Mouse (Mus musculus) CD4-positive, CD25-positive, alpha-beta regulatory T cell, adult 9 weeks (primary cell): ENCODE data around the gene Sec14l5. TPM values are rescaled to one million over a fixed set of nuclear protein-coding genes. Genes with fewer than 3 reads are reported as not detected.

Source experiments
- polyA plus RNA-seq: library from polyadenylated mRNA; unstranded; fragments of 100-300 nt; shearing (Covaris generic); gene quantifications from one replicate; pipeline ENCODE4 v1.2.1, GENCODE M21; 2017

Gene Sec14l5
- not detected for polyA plus RNA-seq

DNA sequence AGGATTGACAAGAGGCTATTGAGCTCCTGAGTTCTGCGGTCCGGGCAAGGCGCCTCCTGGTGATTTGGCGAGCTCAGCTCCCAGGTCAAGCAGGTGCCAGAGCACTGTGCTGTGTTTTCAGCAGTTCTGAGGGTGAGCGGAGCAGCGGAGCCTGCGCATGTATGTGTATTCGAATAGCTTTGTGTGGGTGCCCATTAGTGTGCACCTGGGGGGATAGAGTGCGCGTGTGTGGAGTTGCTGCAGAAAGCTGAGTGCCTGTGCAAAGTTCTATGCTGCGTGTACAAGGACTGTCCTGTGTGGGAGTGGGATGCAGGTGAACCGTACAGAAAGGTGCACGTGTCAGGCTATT, at the start of gene Sec14l5:
TSS of gene Sec14l5 (plus strand) at position 73 of the 349 bp plus-strand sequence.

DNA sequence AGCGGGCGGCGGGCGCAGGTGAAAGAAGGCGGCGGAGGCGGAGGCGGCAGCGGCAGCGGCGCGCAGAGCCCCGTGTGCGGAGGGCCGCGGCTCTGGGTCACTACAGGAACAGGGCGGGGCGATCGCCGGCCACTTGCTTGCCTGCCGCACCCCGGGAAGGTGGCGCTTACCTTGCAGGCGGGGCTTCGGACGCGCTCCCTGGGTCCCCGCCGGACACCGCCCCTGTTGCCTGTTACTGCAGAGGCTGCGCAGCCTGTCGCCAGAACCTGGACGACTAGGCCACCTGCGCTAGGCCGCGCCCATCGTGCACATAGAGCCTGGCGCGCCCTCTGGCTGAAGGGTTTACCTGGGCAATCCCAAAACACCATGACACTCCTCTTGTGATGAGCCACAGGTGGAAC, 14.5 kb upstream of the Sec14l5 start, which contains the start of gene Ppl:
TSS of gene Ppl (minus strand) at position 21 of the 401 bp plus-strand sequence.

DNA sequence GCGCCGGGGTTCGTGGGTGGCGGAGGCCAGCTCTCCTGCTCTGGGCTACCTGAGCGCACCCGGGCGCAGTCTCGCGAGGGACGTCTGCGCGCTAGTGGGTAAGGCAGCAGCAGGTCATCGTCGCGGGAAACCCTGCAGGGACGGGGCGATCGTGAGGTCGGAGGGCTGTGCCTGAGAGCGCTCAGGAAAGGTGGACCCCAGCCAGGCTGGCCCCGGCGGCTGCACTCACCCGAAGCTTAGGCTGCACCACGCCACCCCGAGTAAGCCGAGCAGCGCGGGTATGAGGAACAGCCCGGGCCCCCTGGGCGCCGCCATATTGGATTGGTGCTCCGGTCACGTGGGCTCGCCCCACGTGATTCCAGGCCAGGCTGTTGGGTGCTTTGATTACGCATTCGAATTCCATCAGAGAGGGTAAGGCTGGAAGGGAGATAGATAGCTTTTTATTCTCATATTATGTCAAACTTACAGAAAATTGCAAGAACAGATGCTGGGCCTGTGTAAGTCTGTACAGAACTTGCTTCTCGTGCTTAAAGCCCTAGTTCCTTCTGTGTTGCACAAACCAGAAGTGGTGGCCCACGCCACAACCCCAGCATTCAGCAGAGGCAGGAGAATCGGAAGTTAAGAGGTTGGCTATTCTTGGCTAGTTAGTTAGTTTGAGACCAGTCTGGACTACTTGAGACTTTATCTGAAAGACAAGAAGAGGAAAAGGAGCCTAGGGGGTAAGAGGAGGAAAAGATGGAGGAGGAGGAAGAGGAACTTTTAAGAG, 56.9 kb downstream of the Sec14l5 start, which contains the start of gene Nagpa:
TSS of gene Nagpa (minus strand) at position 345 of the 766 bp plus-strand sequence.

DNA sequence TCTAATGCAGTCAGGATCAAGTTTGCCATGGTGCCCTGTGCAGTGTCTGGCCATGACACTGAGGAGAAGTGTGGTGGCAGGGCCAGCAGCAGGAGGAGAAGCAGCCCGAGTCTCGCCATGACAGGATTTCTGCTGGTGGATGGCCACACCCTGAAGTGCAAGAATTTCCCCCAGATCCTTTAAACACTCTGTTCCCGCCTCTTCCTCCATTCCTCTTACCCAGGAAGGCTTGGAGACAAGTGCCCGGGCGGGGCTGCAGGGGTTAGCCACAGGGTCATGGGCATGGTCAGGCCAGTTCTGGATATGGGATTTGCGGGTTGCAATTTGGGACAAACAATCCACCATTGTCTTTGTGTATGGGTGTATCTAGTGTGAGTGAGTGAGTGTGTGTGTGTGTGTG, 75.2 kb downstream of the Sec14l5 start, which contains the start of gene AU021092:
TSS of gene AU021092 (minus strand) at position 160 of the 400 bp plus-strand sequence.

DNA sequence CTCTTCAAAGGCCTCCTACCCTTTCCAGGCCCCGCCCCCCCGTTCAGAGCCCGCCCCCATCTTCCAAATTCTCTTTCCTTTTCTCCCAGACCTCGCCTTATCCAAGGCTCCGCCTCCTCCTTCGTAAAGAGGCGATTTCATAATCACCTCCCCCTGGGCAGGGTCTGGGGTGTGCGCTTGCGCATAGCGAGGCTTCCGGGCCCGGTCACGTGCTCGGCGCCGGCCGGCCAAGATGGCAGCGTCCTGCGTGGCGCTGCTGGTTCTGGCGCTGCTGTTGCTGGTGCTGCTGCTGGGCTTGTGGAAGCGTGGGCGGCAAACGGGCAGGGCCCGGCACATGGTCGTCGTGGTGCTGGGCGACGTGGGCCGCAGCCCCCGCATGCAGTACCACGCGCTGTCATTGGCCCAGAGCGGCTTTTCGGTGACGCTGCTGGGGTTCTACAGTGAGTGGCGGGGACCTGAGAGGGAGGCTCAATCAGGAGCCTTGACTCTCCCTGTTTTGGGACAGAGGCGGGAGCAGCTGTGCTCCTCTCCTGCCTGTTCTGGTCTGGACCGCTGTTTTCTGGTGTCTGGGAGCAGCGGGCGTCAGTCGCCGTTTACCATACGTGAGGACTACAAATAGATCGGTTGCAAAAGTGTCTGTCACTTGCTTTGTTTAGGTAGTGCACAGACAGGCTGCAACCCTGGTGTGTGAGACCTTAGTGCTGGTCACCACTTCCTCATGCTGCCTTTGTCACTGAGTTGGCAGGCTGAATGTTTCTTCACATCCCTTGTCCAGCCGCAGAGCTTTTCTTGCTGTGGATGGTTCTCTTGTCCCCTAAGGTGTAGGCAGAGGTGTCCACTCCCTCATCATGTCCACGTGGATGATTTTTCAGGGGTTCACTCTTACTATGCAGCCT, 86.8 kb downstream of the Sec14l5 start, which contains the start of gene Alg1:
TSS of gene Alg1 (plus strand) at position 204 of the 896 bp plus-strand sequence.

Other genes starting within 250 kb of the Sec14l5 start
- 172 TPM for gene Nudt16l1, start 208.3 kb upstream of the Sec14l5 start, polyA plus RNA-seq
- gene Anks3, start 182.9 kb upstream of the Sec14l5 start, polyA plus RNA-seq = 90.3 TPM
- not detected for gene Sept12, start 149.3 kb upstream of the Sec14l5 start, polyA plus RNA-seq
- gene Smim22, start 139.8 kb upstream of the Sec14l5 start, polyA plus RNA-seq = not detected
- gene Rogdi, start 133.6 kb upstream of the Sec14l5 start, polyA plus RNA-seq = 21.6 TPM
- 180 TPM for gene Glyr1, start 97.2 kb upstream of the Sec14l5 start, polyA plus RNA-seq
- 18.5 TPM for gene Ubn1, start 97.1 kb upstream of the Sec14l5 start, polyA plus RNA-seq
- 0.10 TPM for gene Ppl, start 14.7 kb upstream of the Sec14l5 start, polyA plus RNA-seq
- gene Nagpa, start 56.9 kb downstream of the Sec14l5 start, polyA plus RNA-seq = 9.4 TPM
- gene AU021092, start 75.2 kb downstream of the Sec14l5 start, polyA plus RNA-seq = not detected
- 22.4 TPM for gene Alg1, start 86.5 kb downstream of the Sec14l5 start, polyA plus RNA-seq
- gene Eef2kmt, start 108.9 kb downstream of the Sec14l5 start, polyA plus RNA-seq = 57.7 TPM